25 mouse cellular contexts compared by ENCODE assay signal in the genomic region with DNA sequence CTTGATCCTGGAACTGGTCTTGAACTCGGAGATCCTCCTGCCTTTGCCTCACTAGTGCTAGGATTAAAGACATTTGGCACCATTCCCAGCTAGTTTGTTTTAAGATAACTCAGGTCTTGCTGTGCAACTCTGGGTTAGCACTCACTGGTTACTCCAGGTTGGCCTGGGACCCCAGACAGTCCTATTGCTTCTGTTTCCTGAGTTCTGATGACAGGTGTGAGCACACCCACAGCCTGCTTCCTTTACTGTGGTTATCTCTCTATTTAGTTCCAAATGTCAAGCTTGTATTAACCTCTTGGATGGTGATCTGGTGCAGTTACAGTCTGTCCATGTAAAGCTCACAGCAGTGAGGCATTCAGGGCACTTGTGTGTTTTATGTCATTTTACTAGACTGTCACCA. TPM values are rescaled to one million over a fixed set of nuclear protein-coding genes. Genes with fewer than 3 reads are reported as not detected.
"Had no signal": no experiment of that assay in that cellular context is flagged by ENCODE, and none has a peak within 500 bp of the region (broad histone marks: within the 10 kb centered on the region; RNA-seq: fewer than 3 reads in every experiment).

No protein-coding gene starts in this region.

- H3K4me3 ChIP-seq: lung, embryonic 15.5 days; megakaryocyte, embryonic 14.5 days; midbrain, embryonic 13.5 days; midbrain, embryonic 15.5 days; neural tube, embryonic 13.5 days; neural tube, embryonic 15.5 days; stomach, embryonic 15.5 days had no signal

- H3K27me3 ChIP-seq: lung, embryonic 15.5 days; megakaryocyte, embryonic 14.5 days; midbrain, embryonic 13.5 days; midbrain, embryonic 15.5 days; neural tube, embryonic 13.5 days; neural tube, embryonic 15.5 days; stomach, embryonic 15.5 days had no signal

- H3K9me3 ChIP-seq: lung, embryonic 15.5 days; megakaryocyte, embryonic 14.5 days; midbrain, embryonic 13.5 days; midbrain, embryonic 15.5 days; neural tube, embryonic 13.5 days; neural tube, embryonic 15.5 days; stomach, embryonic 15.5 days had no signal

- ATAC-seq: liver, postnatal 0 days; lung, postnatal 0 days; midbrain, embryonic 13.5 days; midbrain, embryonic 15.5 days had no signal

- H3K36me3 ChIP-seq: lung, embryonic 15.5 days; midbrain, embryonic 13.5 days; midbrain, embryonic 15.5 days; neural tube, embryonic 13.5 days; stomach, embryonic 15.5 days had no signal

- H3K4me2 ChIP-seq: lung, embryonic 15.5 days; midbrain, embryonic 11.5 days; midbrain, embryonic 13.5 days; midbrain, embryonic 15.5 days; neural tube, embryonic 13.5 days; neural tube, embryonic 15.5 days; stomach, embryonic 15.5 days had no signal

- H3K27ac ChIP-seq: lung, embryonic 15.5 days; macrophage; midbrain, embryonic 13.5 days; midbrain, embryonic 15.5 days; neural tube, embryonic 13.5 days; neural tube, embryonic 15.5 days; stomach, embryonic 15.5 days; stomach, postnatal 0 days had no signal

- DNase-seq: liver, postnatal 0 days; lung, adult 2 months; lung, postnatal 14 days; lung, postnatal 36 days; right cerebral cortex, postnatal 14 days; thymus, adult 2 months; thymus, postnatal 25 days; thymus, postnatal 4 days had no signal

- H3K9ac ChIP-seq: lung, embryonic 15.5 days; midbrain, embryonic 13.5 days; midbrain, embryonic 15.5 days; neural tube, embryonic 13.5 days; neural tube, embryonic 15.5 days; stomach, embryonic 15.5 days had no signal

- H3K4me1 ChIP-seq: lung, embryonic 15.5 days; midbrain, embryonic 15.5 days; neural tube, embryonic 13.5 days; neural tube, embryonic 15.5 days; stomach, embryonic 15.5 days had no signal

RNA-seq across cellular contexts. Expression of a gene that starts 12.2 kb away (rescaled TPM):
- total RNA-seq: monocyte, adult 5-6 weeks had no signal

RNA-seq across cellular contexts. Expression of a gene that starts 30.6 kb away (rescaled TPM):
- total RNA-seq: midbrain, postnatal 0 days; monocyte, adult 5-6 weeks had no signal
- polyA plus RNA-seq: liver, postnatal 0 days; lung, adult 2 months; lung, embryonic 15.5 days; lung, postnatal 0 days; macrophage; midbrain, embryonic 11.5 days; midbrain, embryonic 13.5 days; midbrain, embryonic 15.5 days; midbrain, postnatal 0 days; neural tube, embryonic 11.5 days; neural tube, embryonic 13.5 days; neural tube, embryonic 15.5 days; spleen, adult 2 months; stomach, embryonic 15.5 days; stomach, postnatal 0 days; testis, adult 2 months; thymus, adult 2 months; urinary bladder, adult 2 months had no signal
